27 mouse cellular contexts compared by ENCODE assay signal in the genomic region with DNA sequence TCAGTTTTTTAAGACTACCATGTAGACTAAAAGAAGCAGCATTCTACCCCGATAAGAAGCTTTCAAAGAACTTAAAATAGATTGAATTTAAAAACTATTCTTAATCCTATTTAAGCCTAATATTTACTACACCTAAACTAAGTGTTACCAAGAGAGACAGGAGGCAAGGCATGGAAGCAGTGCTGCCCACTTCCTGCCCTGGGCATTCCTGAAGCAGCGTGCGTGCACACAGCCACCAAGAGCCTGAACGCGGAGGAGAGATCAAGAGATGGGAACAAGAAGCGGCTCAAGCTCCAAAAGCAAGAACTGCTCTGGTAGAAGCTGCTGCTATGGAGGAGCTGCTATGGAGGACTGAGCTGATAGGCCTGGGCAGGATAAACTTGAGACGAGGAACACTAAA.
DNase-seq lines count a peak whose midpoint lies in the region; ATAC-seq and TF ChIP-seq lines count a peak whose summit lies in the region.
"Had no signal": no experiment of that assay in that cellular context is flagged by ENCODE, and none has a peak within 500 bp of the region (broad histone marks: within the 10 kb centered on the region; RNA-seq: fewer than 3 reads in every experiment).

No protein-coding gene starts in this region.

- DNase-seq in intestine, embryonic 14.5 days (ENCODE audit: low spot score): no peak
- no peak for DNase-seq in limb, embryonic 10.5 days (ENCODE audit: low spot score)
- peak; percentile 55 for DNase-seq in thymus, postnatal 14 days
- no peak for DNase-seq in thymus, adult 18-20 months
- no peak for DNase-seq in right cerebral cortex, adult 18-20 months
- DNase-seq: adrenal gland, adult 2 months; adrenal gland, postnatal 14 days; cerebellum, adult 11 months; cerebellum, adult 2 months; cerebellum, adult 9-11 months; cerebellum, postnatal 25 days; forebrain, postnatal 0 days; gastrocnemius, adult 2 months; heart, adult 11 months; heart, postnatal 10 days; heart, postnatal 36 days had no signal

- TF ChIP-seq CTCF in intestine, postnatal 0 days (IDR thresholded peaks at IDR 0.05; ENCODE audit: low read depth): no peak

- no peak overlapping the region for H3K9ac ChIP-seq in intestine, embryonic 14.5 days (ENCODE audit: low read length)
- H3K9ac ChIP-seq in intestine, postnatal 0 days (ENCODE audit: low read depth, low read length): no peak overlapping the region
- H3K9ac ChIP-seq in limb, embryonic 13.5 days: no peak overlapping the region
- H3K9ac ChIP-seq: embryonic facial prominence, embryonic 12.5 days; embryonic facial prominence, embryonic 15.5 days; forebrain, postnatal 0 days; heart, embryonic 15.5 days; hindbrain, embryonic 13.5 days had no signal

- H3K79me2 ChIP-seq in myocyte (ENCODE audit: control insufficient read depth, insufficient read depth): peaks cover 48% of the 10 kb centered on the region

- H3K4me3 ChIP-seq in intestine, embryonic 14.5 days (ENCODE audit: low read depth, low read length): no peak overlapping the region
- no peak overlapping the region for H3K4me3 ChIP-seq in intestine, postnatal 0 days (ENCODE audit: low read depth, low read length)
- H3K4me3 ChIP-seq in limb, embryonic 13.5 days: no peak overlapping the region
- H3K4me3 ChIP-seq in limb, embryonic 10.5 days: no peak overlapping the region
- no peak overlapping the region for H3K4me3 ChIP-seq in myocyte
- H3K4me3 ChIP-seq: embryonic facial prominence, embryonic 12.5 days; embryonic facial prominence, embryonic 15.5 days; gastrocnemius, adult 2 months; heart, embryonic 12.5 days; heart, embryonic 15.5 days; hindbrain, embryonic 10.5 days; hindbrain, embryonic 13.5 days had no signal

- peak overlapping the region; percentile 75; the same call in 1 of the 2 replicates for H3K27ac ChIP-seq in intestine, embryonic 14.5 days (ENCODE audit: low read depth)
- no peak overlapping the region for H3K27ac ChIP-seq in intestine, postnatal 0 days (ENCODE audit: low read depth, low read length)
- 0 out of 2 replicates have a peak overlapping the region, but pooled peaks have one; percentile 23 for H3K27ac ChIP-seq in limb, embryonic 13.5 days
- H3K27ac ChIP-seq in limb, embryonic 10.5 days: no peak overlapping the region
- H3K27ac ChIP-seq: heart, embryonic 15.5 days; hindbrain, embryonic 13.5 days had no signal

- TF ChIP-seq POLR2A in myocyte (IDR thresholded peaks at IDR 0.05; ENCODE audit: insufficient read length, low read depth): no peak

- no peak overlapping the region for H3ac ChIP-seq in myocyte (ENCODE audit: control insufficient read depth, insufficient read length)

- H3K4me1 ChIP-seq in intestine, embryonic 14.5 days (replicated peaks; ENCODE audit: control insufficient read depth, insufficient read depth, low read length): peaks cover 40% of the 10 kb centered on the region
- no peaks in the 10 kb centered on the region for H3K4me1 ChIP-seq in intestine, postnatal 0 days (replicated peaks; ENCODE audit: control insufficient read depth, insufficient read depth, low read length)
- H3K4me1 ChIP-seq in limb, embryonic 13.5 days: peaks cover 77% of the 10 kb centered on the region
- H3K4me1 ChIP-seq in limb, embryonic 10.5 days: peaks cover 58% of the 10 kb centered on the region

- 74% methylated on average over 7 of the region's 7 CpGs for WGBS in intestine, embryonic 14.5 days
- 87% methylated on average over 7 of the region's 7 CpGs for WGBS in intestine, postnatal 0 days
- 73% methylated on average over 7 of the region's 7 CpGs for WGBS in limb, embryonic 13.5 days
- 90% methylated on average over 7 of the region's 7 CpGs for WGBS in limb, embryonic 10.5 days

- no peaks in the 10 kb centered on the region for H3K36me3 ChIP-seq in intestine, embryonic 14.5 days (ENCODE audit: control insufficient read depth, insufficient read depth, low read length)
- H3K36me3 ChIP-seq in intestine, postnatal 0 days (ENCODE audit: control insufficient read depth, insufficient read depth): no peaks in the 10 kb centered on the region
- no peaks in the 10 kb centered on the region for H3K36me3 ChIP-seq in limb, embryonic 13.5 days
- no peaks in the 10 kb centered on the region for H3K36me3 ChIP-seq in limb, embryonic 10.5 days
- no peaks in the 10 kb centered on the region for H3K36me3 ChIP-seq in myocyte (ENCODE audit: control insufficient read depth, insufficient read depth)
- H3K36me3 ChIP-seq: embryonic facial prominence, embryonic 12.5 days; embryonic facial prominence, embryonic 15.5 days; heart, embryonic 12.5 days; heart, embryonic 15.5 days; hindbrain, embryonic 10.5 days; hindbrain, embryonic 13.5 days had no signal

- H3K9me3 ChIP-seq in intestine, embryonic 14.5 days (ENCODE audit: control insufficient read depth, low read length): no peaks in the 10 kb centered on the region
- H3K9me3 ChIP-seq in intestine, postnatal 0 days (ENCODE audit: control insufficient read depth): no peaks in the 10 kb centered on the region
- no peaks in the 10 kb centered on the region for H3K9me3 ChIP-seq in limb, embryonic 13.5 days
- no peaks in the 10 kb centered on the region for H3K9me3 ChIP-seq in limb, embryonic 10.5 days (replicated peaks)
- H3K9me3 ChIP-seq: embryonic facial prominence, embryonic 12.5 days; embryonic facial prominence, embryonic 15.5 days; heart, embryonic 12.5 days; heart, embryonic 15.5 days; hindbrain, embryonic 10.5 days; hindbrain, embryonic 13.5 days had no signal

- no peak for ATAC-seq in intestine, embryonic 14.5 days (replicated peaks; ENCODE audit: low FRiP score, low TSS enrichment, low read depth)
- no peak for ATAC-seq in intestine, postnatal 0 days
- ATAC-seq in limb, embryonic 13.5 days (ENCODE audit: low FRiP score, low read depth): no peak
- ATAC-seq: CD4-positive, CD25-positive, alpha-beta regulatory T cell, adult 4 months; forebrain, embryonic 14.5 days; forebrain, postnatal 0 days had no signal

- H3K4me2 ChIP-seq in intestine, embryonic 14.5 days (ENCODE audit: low read length): no peak overlapping the region
- no peak overlapping the region for H3K4me2 ChIP-seq in intestine, postnatal 0 days (replicated peaks; ENCODE audit: low read depth)
- H3K4me2 ChIP-seq in limb, embryonic 13.5 days (replicated peaks): no peak overlapping the region
- peak overlapping the region; percentile 84 for H3K4me2 ChIP-seq in myocyte (ENCODE audit: low read depth)
- H3K4me2 ChIP-seq: embryonic facial prominence, embryonic 12.5 days; embryonic facial prominence, embryonic 15.5 days; heart, embryonic 12.5 days; heart, embryonic 15.5 days; hindbrain, embryonic 13.5 days had no signal

- H3K27me3 ChIP-seq in intestine, embryonic 14.5 days (replicated peaks; ENCODE audit: control insufficient read depth, insufficient read depth, low read length): no peaks in the 10 kb centered on the region
- H3K27me3 ChIP-seq in intestine, postnatal 0 days (replicated peaks; ENCODE audit: control insufficient read depth, insufficient read depth, low read length): no peaks in the 10 kb centered on the region
- H3K27me3 ChIP-seq in limb, embryonic 13.5 days: no peaks in the 10 kb centered on the region
- H3K27me3 ChIP-seq in limb, embryonic 10.5 days (ENCODE audit: low read depth, poor library complexity, severe bottlenecking): no peaks in the 10 kb centered on the region
- no peaks in the 10 kb centered on the region for H3K27me3 ChIP-seq in myocyte (ENCODE audit: control insufficient read depth, insufficient read depth, insufficient read length)
- H3K27me3 ChIP-seq: embryonic facial prominence, embryonic 12.5 days; embryonic facial prominence, embryonic 15.5 days; heart, embryonic 12.5 days; heart, embryonic 15.5 days; hindbrain, embryonic 13.5 days had no signal

TF ChIP-seq in myocyte, 11 proteins besides CTCF, POLR2A, EP300 and RAD21:
- no peak for TF ChIP-seq TCF3 (IDR thresholded peaks at IDR 0.05; ENCODE audit: insufficient read length, low read depth)
- no peak for TF ChIP-seq SRF (IDR thresholded peaks at IDR 0.05; ENCODE audit: control insufficient read depth, insufficient read length, low read depth)
- no peak for TF ChIP-seq MYOG (IDR thresholded peaks at IDR 0.05; ENCODE audit: control insufficient read depth in 1 of 3, insufficient read depth in 1 of 3, insufficient read length in 2 of 3, low read depth in 2 of 3)
- no peak for TF ChIP-seq CEBPB (IDR thresholded peaks at IDR 0.05; ENCODE audit: insufficient read depth, poor library complexity, severe bottlenecking)
- no peak for TF ChIP-seq E2F4 (IDR thresholded peaks at IDR 0.05; ENCODE audit: insufficient read depth)
- no peak for TF ChIP-seq POLR2AphosphoS2 (IDR thresholded peaks at IDR 0.05; ENCODE audit: insufficient read length, low read depth)
- no peak for TF ChIP-seq REST (IDR thresholded peaks at IDR 0.05; ENCODE audit: insufficient read depth, insufficient read length)
- TF ChIP-seq MAX (IDR thresholded peaks at IDR 0.05; ENCODE audit: low read depth): no peak
- TF ChIP-seq TCF12 (IDR thresholded peaks at IDR 0.05; ENCODE audit: insufficient read depth, poor library complexity, severe bottlenecking): no peak
- no peak for TF ChIP-seq USF1 (IDR thresholded peaks at IDR 0.05; ENCODE audit: low read depth)
- no peak for TF ChIP-seq MYOD1 (IDR thresholded peaks at IDR 0.05; ENCODE audit: control insufficient read depth in 1 of 3, insufficient read length in 2 of 3, low read depth in 2 of 3)

Comparison
In these comparisons a context has a peak if more than half of its experiments do, and no peak if none do; other contexts are left out.
1. H3K27ac ChIP-seq: peak in intestine, embryonic 14.5 days (single experiment) and limb, embryonic 13.5 days (single experiment); none in intestine, postnatal 0 days (single experiment) and limb, embryonic 10.5 days (single experiment).